Mouse (Mus musculus): ENCODE results near the gene Zbtb18.
"Not testable (repeated sequence)": the region's sequence is repeated elsewhere in the genome, so short reads cannot be mapped to it uniquely, and the experiment has no call there.

DNA sequence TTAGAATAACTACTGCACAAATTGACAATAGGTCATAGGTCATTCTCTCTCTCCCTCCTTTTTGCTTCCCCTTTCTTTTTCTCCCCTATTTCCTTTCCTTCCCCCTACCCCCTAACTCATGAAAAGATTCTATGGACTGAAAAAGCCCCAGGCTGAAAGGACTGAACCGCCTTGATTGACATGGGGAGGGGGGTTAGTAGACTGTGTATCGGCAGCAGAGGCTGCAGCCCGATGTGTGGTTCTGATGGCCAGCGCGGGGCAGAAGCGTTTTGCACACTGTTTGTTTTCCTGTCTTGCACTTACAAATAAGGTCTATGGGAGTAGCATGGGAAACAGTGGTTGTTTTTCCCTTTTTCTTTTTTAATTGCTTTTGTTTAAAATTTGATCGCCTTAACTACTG lies 7.7 kb downstream of the Zbtb18 start:
- not testable (repeated sequence) for TF ChIP-seq CTCF (IDR thresholded peaks at IDR 0.05; ENCODE audit: control insufficient read depth, insufficient read depth, insufficient replicate concordance, low read depth, low read length); POLR2A (IDR thresholded peaks at IDR 0.05; ENCODE audit: control insufficient read depth, low read depth, low read length)

Data from testis, adult 2 months (tissue).